ENCODE assay signal across 30 mouse cellular contexts in the genomic region with DNA sequence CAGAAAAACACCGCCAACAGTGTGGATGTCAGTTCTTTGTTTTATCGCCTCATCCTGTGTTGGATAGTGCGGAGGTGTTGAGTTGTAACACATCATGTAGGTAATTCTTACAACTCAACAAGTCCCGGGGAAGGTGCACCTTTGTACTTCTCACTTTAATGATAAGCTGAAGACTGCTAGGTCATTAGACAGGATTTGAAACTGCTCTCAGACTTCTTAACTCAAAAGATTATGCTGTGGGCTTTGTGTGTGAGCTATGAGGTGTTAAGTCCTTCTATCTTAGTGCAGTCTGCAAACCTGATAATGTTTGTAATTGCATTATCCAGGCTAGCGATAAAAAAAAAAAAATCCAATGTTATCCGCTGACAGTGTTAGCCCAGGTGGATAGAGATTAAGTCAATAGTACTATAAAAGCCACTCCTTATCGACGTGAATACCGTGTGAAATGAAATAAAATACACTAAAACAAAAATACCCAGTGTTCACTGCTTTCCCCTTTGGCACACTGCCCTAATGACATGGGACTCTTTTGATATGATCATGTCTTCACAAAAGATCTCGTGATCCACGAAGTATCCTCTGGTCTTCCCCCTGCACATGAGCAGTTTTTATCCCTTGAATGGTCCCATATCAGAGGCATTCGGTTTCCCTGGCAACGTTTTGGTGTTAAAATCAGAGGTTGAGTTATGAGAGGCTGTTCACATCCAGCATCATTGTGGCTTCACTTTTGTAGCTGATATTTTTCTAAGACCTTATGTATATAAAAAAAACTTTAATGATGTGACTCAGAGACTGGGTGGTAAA. TPM values are rescaled to one million over a fixed set of nuclear protein-coding genes. Genes with fewer than 3 reads are reported as not detected.
DNase-seq lines count a peak whose midpoint lies in the region; ATAC-seq lines count a peak whose summit lies in the region.
"Had no signal": no experiment of that assay in that cellular context is flagged by ENCODE, and none has a peak within 500 bp of the region (broad histone marks: within the 10 kb centered on the region; RNA-seq: fewer than 3 reads in every experiment).

No protein-coding gene starts in this region.

- no peak overlapping the region for H3K27ac ChIP-seq in forebrain, embryonic 14.5 days (ENCODE audit: low read depth, low read length)
- no peak overlapping the region for H3K27ac ChIP-seq in forebrain, embryonic 13.5 days
- no peak overlapping the region for H3K27ac ChIP-seq in midbrain, embryonic 16.5 days (ENCODE audit: low read length)
- H3K27ac ChIP-seq in midbrain, embryonic 13.5 days = no peak overlapping the region
- no peak overlapping the region for H3K27ac ChIP-seq in intestine, embryonic 16.5 days (ENCODE audit: low read length)
- H3K27ac ChIP-seq: embryonic facial prominence, embryonic 12.5 days; forebrain, embryonic 10.5 days; hindbrain, embryonic 10.5 days; hindbrain, embryonic 15.5 days; kidney, embryonic 15.5 days; layer of hippocampus, adult 2 months; liver, embryonic 12.5 days; macrophage had no signal

- DNase-seq in forebrain, embryonic 14.5 days (ENCODE audit: low spot score) = peak; percentile 29
- DNase-seq in kidney, adult 11 months = no peak
- DNase-seq in thymus, postnatal 14 days = no peak
- DNase-seq: adrenal gland, postnatal 10 days; cerebellum, adult 11 months; cerebellum, adult 9-10 months; cerebellum, postnatal 36 days; gastrocnemius, postnatal 14 days; heart, postnatal 14 days; kidney, adult 18-20 months; kidney, postnatal 25 days; layer of hippocampus, postnatal 36 days; left cerebral cortex, postnatal 4 days; liver, postnatal 0 days; right cerebral cortex, postnatal 4 days; thymus, postnatal 25 days had no signal

- ATAC-seq in forebrain, embryonic 14.5 days = no peak
- no peak for ATAC-seq in forebrain, embryonic 13.5 days
- 0 out of 2 replicates have a peak, but pooled peaks have one; percentile 25 for ATAC-seq in midbrain, embryonic 16.5 days
- ATAC-seq in midbrain, embryonic 13.5 days = no peak
- ATAC-seq in intestine, embryonic 16.5 days = peak; percentile 96
- ATAC-seq: liver, embryonic 12.5 days; liver, postnatal 0 days; lung, postnatal 0 days; Patski had no signal

- 64% methylated on average over 13 of the region's 13 CpGs for WGBS in forebrain, embryonic 14.5 days
- 61% methylated on average over 13 of the region's 13 CpGs for WGBS in forebrain, embryonic 13.5 days
- WGBS in midbrain, embryonic 16.5 days = 66% methylated on average over 13 of the region's 13 CpGs
- WGBS in midbrain, embryonic 13.5 days = 71% methylated on average over 13 of the region's 13 CpGs
- WGBS in intestine, embryonic 16.5 days = 56% methylated on average over 13 of the region's 13 CpGs

- H3K9ac ChIP-seq in forebrain, embryonic 14.5 days (ENCODE audit: low read length) = no peak overlapping the region
- H3K9ac ChIP-seq in forebrain, embryonic 13.5 days = no peak overlapping the region
- H3K9ac ChIP-seq in midbrain, embryonic 16.5 days (ENCODE audit: low read depth, low read length) = no peak overlapping the region
- no peak overlapping the region for H3K9ac ChIP-seq in midbrain, embryonic 13.5 days (replicated peaks)
- no peak overlapping the region for H3K9ac ChIP-seq in intestine, embryonic 16.5 days (ENCODE audit: low read depth, low read length)
- H3K9ac ChIP-seq: embryonic facial prominence, embryonic 12.5 days; hindbrain, embryonic 15.5 days; kidney, embryonic 15.5 days; liver, embryonic 12.5 days; liver, postnatal 0 days had no signal

- H3K9me3 ChIP-seq in forebrain, embryonic 14.5 days (replicated peaks; ENCODE audit: control insufficient read depth, low read length) = no peaks in the 10 kb centered on the region
- H3K9me3 ChIP-seq in forebrain, embryonic 13.5 days (replicated peaks) = no peaks in the 10 kb centered on the region
- H3K9me3 ChIP-seq in midbrain, embryonic 16.5 days (replicated peaks; ENCODE audit: control insufficient read depth, low read length, poor library complexity, severe bottlenecking) = no peaks in the 10 kb centered on the region
- H3K9me3 ChIP-seq in midbrain, embryonic 13.5 days = no peaks in the 10 kb centered on the region
- H3K9me3 ChIP-seq in intestine, embryonic 16.5 days (ENCODE audit: control insufficient read depth, low read length) = no peaks in the 10 kb centered on the region
- H3K9me3 ChIP-seq: embryonic facial prominence, embryonic 12.5 days; forebrain, embryonic 10.5 days; hindbrain, embryonic 10.5 days; hindbrain, embryonic 15.5 days; kidney, embryonic 15.5 days; liver, embryonic 12.5 days had no signal

- H3K36me3 ChIP-seq in forebrain, embryonic 14.5 days (ENCODE audit: control insufficient read depth, insufficient read depth, low read length) = no peaks in the 10 kb centered on the region
- H3K36me3 ChIP-seq in forebrain, embryonic 13.5 days (ENCODE audit: poor library complexity, severe bottlenecking) = no peaks in the 10 kb centered on the region
- no peaks in the 10 kb centered on the region for H3K36me3 ChIP-seq in midbrain, embryonic 16.5 days (ENCODE audit: control insufficient read depth, insufficient read depth, low read length)
- no peaks in the 10 kb centered on the region for H3K36me3 ChIP-seq in midbrain, embryonic 13.5 days
- no peaks in the 10 kb centered on the region for H3K36me3 ChIP-seq in intestine, embryonic 16.5 days (ENCODE audit: control insufficient read depth, insufficient read depth, low read length)
- H3K36me3 ChIP-seq: embryonic facial prominence, embryonic 12.5 days; forebrain, embryonic 10.5 days; hindbrain, embryonic 10.5 days; hindbrain, embryonic 15.5 days; kidney, embryonic 15.5 days; liver, embryonic 12.5 days had no signal

- no peak overlapping the region for H3K4me2 ChIP-seq in forebrain, embryonic 14.5 days (ENCODE audit: low read length)
- H3K4me2 ChIP-seq in forebrain, embryonic 13.5 days = no peak overlapping the region
- H3K4me2 ChIP-seq in midbrain, embryonic 16.5 days (ENCODE audit: low read length) = no peak overlapping the region
- H3K4me2 ChIP-seq in midbrain, embryonic 13.5 days (replicated peaks) = no peak overlapping the region
- H3K4me2 ChIP-seq in intestine, embryonic 16.5 days (ENCODE audit: low read depth, low read length) = no peak overlapping the region
- H3K4me2 ChIP-seq: embryonic facial prominence, embryonic 12.5 days; hindbrain, embryonic 15.5 days; kidney, embryonic 15.5 days; liver, embryonic 12.5 days had no signal

- H3K4me3 ChIP-seq in forebrain, embryonic 14.5 days (ENCODE audit: low read depth, low read length) = no peak overlapping the region
- no peak overlapping the region for H3K4me3 ChIP-seq in forebrain, embryonic 13.5 days
- no peak overlapping the region for H3K4me3 ChIP-seq in midbrain, embryonic 16.5 days (ENCODE audit: low read depth, low read length)
- H3K4me3 ChIP-seq in midbrain, embryonic 13.5 days (replicated peaks) = no peak overlapping the region
- no peak overlapping the region for H3K4me3 ChIP-seq in intestine, embryonic 16.5 days (ENCODE audit: low read length)
- H3K4me3 ChIP-seq: embryonic facial prominence, embryonic 12.5 days; forebrain, embryonic 10.5 days; hindbrain, embryonic 10.5 days; hindbrain, embryonic 15.5 days; kidney, embryonic 15.5 days; layer of hippocampus, adult 2 months; liver, embryonic 12.5 days had no signal

- H3K4me1 ChIP-seq in forebrain, embryonic 14.5 days (ENCODE audit: control insufficient read depth, insufficient read depth, low read length) = no peaks in the 10 kb centered on the region
- H3K4me1 ChIP-seq in forebrain, embryonic 13.5 days = no peaks in the 10 kb centered on the region
- no peaks in the 10 kb centered on the region for H3K4me1 ChIP-seq in midbrain, embryonic 16.5 days (ENCODE audit: control insufficient read depth, insufficient read depth, low read length)
- H3K4me1 ChIP-seq in midbrain, embryonic 13.5 days (replicated peaks) = no peaks in the 10 kb centered on the region
- no peaks in the 10 kb centered on the region for H3K4me1 ChIP-seq in intestine, embryonic 16.5 days (ENCODE audit: control insufficient read depth, insufficient read depth, low read length)
- H3K4me1 ChIP-seq: embryonic facial prominence, embryonic 12.5 days; hindbrain, embryonic 10.5 days; hindbrain, embryonic 15.5 days; kidney, embryonic 15.5 days; liver, embryonic 12.5 days had no signal

- H3K27me3 ChIP-seq in forebrain, embryonic 14.5 days (replicated peaks; ENCODE audit: control insufficient read depth, insufficient read depth, low read length) = no peaks in the 10 kb centered on the region
- no peaks in the 10 kb centered on the region for H3K27me3 ChIP-seq in forebrain, embryonic 13.5 days
- no peaks in the 10 kb centered on the region for H3K27me3 ChIP-seq in midbrain, embryonic 16.5 days (ENCODE audit: control insufficient read depth, insufficient read depth, low read depth, low read length)
- H3K27me3 ChIP-seq in midbrain, embryonic 13.5 days = no peaks in the 10 kb centered on the region
- H3K27me3 ChIP-seq in intestine, embryonic 16.5 days (replicated peaks; ENCODE audit: control insufficient read depth, insufficient read depth, low read length) = no peaks in the 10 kb centered on the region
- H3K27me3 ChIP-seq: embryonic facial prominence, embryonic 12.5 days; hindbrain, embryonic 15.5 days; kidney, embryonic 15.5 days; liver, embryonic 12.5 days had no signal

RNA-seq across cellular contexts. Expression of gene Crim1, which starts 48.4 kb away (rescaled TPM):
- polyA plus RNA-seq in forebrain, embryonic 14.5 days (2014; fragmentation: Nextera tagmentation; extraction: Ambion mirVana) = 3.6 and 5.3 TPM in 2 replicates
- polyA plus RNA-seq in forebrain, embryonic 13.5 days (2015; fragmentation: Nextera tagmentation; extraction: Ambion mirVana) = 3.6 and 3.8 TPM in 2 replicates
- 11.2 and 11.9 TPM in 2 replicates for polyA plus RNA-seq in midbrain, embryonic 16.5 days (2015; fragmentation: Nextera tagmentation; extraction: Ambion mirVana)
- 5.4 and 6.4 TPM in 2 replicates for polyA plus RNA-seq in midbrain, embryonic 13.5 days (2015; fragmentation: Nextera tagmentation; extraction: Ambion mirVana)
- 3.9 and 4.0 TPM in 2 replicates for polyA plus RNA-seq in intestine, embryonic 16.5 days (2015; fragmentation: Nextera tagmentation; extraction: Ambion mirVana)

Comparison
In these comparisons a context has a peak if more than half of its experiments do, and no peak if none do; other contexts are left out.
1. ATAC-seq: peak in midbrain, embryonic 16.5 days (single experiment) and intestine, embryonic 16.5 days (single experiment); none in forebrain, embryonic 14.5 days (single experiment), forebrain, embryonic 13.5 days (single experiment) and midbrain, embryonic 13.5 days (single experiment).